Mouse (Mus musculus): ENCODE measurements around the gene Ergic1.

DNA sequence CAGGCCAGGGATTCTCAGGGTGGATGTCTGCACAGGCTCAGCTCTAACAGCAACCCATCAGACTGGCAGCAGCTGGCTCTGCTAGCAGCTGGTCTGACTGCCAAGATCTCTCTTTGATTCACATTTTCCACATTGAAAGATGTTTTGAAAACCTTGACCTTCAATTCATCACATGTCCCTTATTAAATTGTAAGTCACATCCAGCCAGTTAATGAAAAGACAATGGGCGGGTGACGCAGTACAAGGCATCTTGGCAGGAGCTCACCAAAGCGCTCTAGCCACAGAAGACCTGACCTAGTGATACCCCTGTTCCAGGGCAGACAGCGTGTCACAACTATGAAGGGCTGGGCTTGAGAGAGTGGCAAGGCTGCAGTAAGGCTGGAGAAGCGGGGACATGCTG, 21.0 kb downstream of the Ergic1 start:
- TF ChIP-seq CTCF (IDR thresholded peaks at IDR 0.05; ENCODE audit: low read depth) (no peak), EP300 (IDR thresholded peaks at IDR 0.05; ENCODE audit: low read depth) (no peak; the same call in 1 of the 2 replicates)
